Mouse (Mus musculus): ENCODE measurements around the gene Cldnd2. TPM values are rescaled to one million over a fixed set of nuclear protein-coding genes. Genes with fewer than 3 reads are reported as not detected.

Cldnd2 gene
- polyA plus RNA-seq, 1 experiment from 2014 or later: not detected

DNA sequence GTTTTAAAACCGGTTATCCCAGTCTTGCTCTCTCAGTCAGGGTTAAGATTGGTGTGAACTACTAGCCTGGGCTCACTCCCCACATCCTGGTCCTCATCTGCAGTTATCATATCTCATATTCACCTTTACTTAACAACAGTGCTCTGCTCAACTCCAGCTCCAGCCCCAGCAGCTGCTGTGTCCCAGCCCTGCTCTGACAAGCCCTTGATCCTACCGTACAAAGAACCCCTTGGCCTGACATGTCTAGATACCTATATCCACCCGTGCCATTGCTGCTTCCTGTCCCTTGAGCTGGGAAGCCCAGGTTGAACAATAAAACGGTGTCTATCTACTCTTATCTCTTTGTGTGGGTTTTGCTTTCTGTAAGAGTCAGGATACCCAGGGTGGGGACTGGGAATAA, 11.1 kb upstream of the Cldnd2 start:
- H3K9ac ChIP-seq: no peak overlapping the region
- H3K27ac ChIP-seq: no peak overlapping the region
- H3K4me1 ChIP-seq: no peaks in the 10 kb centered on the region
- 55% methylated on average over 4 of the region's 4 CpGs for WGBS
- ATAC-seq (ENCODE audit: insufficient number of reproducible peaks, insufficient read depth, low FRiP score, low TSS enrichment, low read depth): no peak
- no peaks in the 10 kb centered on the region for H3K27me3 ChIP-seq
- no peak overlapping the region for H3K4me2 ChIP-seq
- H3K36me3 ChIP-seq: no peaks in the 10 kb centered on the region
- no peaks in the 10 kb centered on the region for H3K9me3 ChIP-seq
- no peak overlapping the region for H3K4me3 ChIP-seq

DNA sequence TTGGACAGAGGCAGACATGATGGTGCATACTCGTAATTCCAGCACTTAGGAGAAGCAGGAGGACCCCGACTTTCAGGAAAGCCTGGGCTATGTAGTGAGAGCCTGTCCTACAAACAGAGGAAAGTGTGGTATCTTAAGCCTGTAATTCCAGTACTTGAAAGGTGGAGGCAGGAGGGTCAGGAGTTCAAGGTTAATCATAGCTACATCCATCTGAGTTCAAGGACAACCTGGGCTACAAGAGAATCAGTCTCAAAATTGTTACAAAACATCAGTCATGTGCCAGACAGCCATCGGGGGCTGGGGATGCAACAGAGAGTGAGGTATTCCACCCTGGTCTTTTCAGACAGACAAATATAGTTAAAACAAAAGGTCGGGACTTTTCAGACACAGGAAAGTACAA, 7.7 kb upstream of the Cldnd2 start:
- Histone ChIP-seq H3K27ac (no peak overlapping the region), H3K4me2 (no peak overlapping the region), H3K9ac (no peak overlapping the region), H3K4me1 (no peaks in the 10 kb centered on the region), H3K4me3 (no peak overlapping the region), H3K27me3 (no peaks in the 10 kb centered on the region), H3K9me3 (no peaks in the 10 kb centered on the region), H3K36me3 (no peaks in the 10 kb centered on the region)
- no peak for ATAC-seq (ENCODE audit: insufficient number of reproducible peaks, insufficient read depth, low FRiP score, low TSS enrichment, low read depth)
- WGBS: 71% methylated on average over 4 of the region's 4 CpGs

GRCm38 (mm10) chr7:43434676-43435075, 5.9 kb upstream of the Cldnd2 start:
- no peak overlapping the region for H3K4me3 ChIP-seq
- no peaks in the 10 kb centered on the region for H3K4me1 ChIP-seq
- no peak overlapping the region for H3K4me2 ChIP-seq
- no peak for ATAC-seq (ENCODE audit: insufficient number of reproducible peaks, insufficient read depth, low FRiP score, low TSS enrichment, low read depth)
- no peak overlapping the region for H3K27ac ChIP-seq
- no peaks in the 10 kb centered on the region for H3K36me3 ChIP-seq
- no peaks in the 10 kb centered on the region for H3K27me3 ChIP-seq
- no peak overlapping the region for H3K9ac ChIP-seq
- no peaks in the 10 kb centered on the region for H3K9me3 ChIP-seq
- 84% methylated on average over 5 of the region's 5 CpGs for WGBS

DNA sequence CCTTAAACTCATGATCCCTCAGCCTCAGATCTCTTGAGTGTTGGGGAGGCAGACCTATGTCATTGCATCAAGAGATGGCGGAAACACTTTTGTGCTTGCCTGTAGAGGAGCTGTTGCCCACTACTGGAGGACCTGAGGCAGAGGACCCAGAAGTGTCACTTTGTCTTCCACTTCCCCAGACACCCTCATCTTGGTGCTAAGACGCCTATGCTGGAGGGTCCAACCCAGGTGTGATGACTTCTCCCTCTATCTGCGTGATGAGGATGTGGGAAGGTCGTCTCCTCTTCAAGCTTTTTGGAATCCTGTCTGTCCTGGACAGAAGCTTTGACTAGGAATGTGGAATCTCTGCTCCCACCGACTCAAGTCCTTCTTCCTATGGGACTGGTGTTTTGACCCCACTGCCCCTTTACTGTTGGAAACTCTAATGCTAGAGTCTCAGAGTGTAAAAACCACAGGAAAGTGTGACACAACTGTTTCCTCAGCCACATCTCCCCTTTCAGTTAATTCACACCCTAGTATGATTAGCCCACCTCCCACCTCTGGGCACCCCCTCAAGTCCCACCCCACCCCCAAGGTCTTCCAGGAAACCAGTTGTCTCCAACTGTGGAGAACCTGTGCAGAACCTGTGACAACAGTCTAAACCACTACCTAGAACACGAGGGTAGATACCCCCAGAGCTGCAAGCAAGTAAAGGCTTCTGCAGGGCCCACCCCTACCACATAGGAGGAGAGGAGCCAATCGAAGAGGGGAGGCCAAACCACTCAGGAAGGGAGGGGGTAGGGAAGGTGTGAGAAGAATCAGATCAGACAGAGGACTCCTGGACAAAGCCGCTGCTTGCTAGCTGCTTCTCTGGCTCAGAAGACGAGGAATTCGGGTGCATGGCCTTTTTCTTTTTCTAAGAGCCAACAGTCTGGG, 4.0 kb upstream of the Cldnd2 start, which contains the start of gene Nkg7:
Gene Nkg7, plus strand, starts transcription at position 733 of the 915 bp plus-strand sequence.
- Histone ChIP-seq H3K27ac (no peak within 1 kb of the TSS), H3K4me3 (no peak within 1 kb of the TSS), H3K27me3 (no peaks in the 10 kb centered on the region), H3K9me3 (no peaks in the 10 kb centered on the region), H3K36me3 (no peaks in the 10 kb centered on the region), H3K4me1 (no peaks in the 10 kb centered on the region), H3K4me2 (no peak within 1 kb of the TSS), H3K9ac (no peak within 1 kb of the TSS)
- ATAC-seq (ENCODE audit: insufficient number of reproducible peaks, insufficient read depth, low FRiP score, low TSS enrichment, low read depth): no peak
- WGBS: 79% methylated on average over 10 of the region's 10 CpGs

DNA sequence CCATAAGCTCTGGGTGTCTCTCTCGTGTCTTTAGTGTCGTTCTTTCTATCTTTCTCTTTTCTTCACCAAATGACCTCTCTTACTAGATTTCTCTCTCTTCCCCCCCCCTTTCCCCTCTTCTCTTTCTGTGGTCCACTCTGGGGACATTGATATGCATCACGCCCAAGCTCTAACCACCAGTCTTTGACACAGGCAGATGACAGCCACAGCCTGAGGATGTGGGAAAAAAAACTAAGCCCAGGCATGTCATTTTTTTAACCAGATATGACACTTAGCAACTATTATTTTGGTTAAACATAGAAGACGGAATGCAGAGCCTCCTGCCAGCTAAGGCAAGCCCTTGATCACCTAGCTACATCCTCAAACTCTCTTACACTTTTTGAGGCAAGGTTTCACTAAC, 2.0 kb upstream of the Cldnd2 start:
- 75% methylated on average over 4 of the region's 4 CpGs for WGBS
- H3K27ac ChIP-seq: no peak overlapping the region
- 0 out of 2 replicates have a peak, but pooled peaks cover 5% of the 10 kb centered on the region for H3K4me1 ChIP-seq
- H3K9me3 ChIP-seq: no peaks in the 10 kb centered on the region
- H3K27me3 ChIP-seq: no peaks in the 10 kb centered on the region
- H3K36me3 ChIP-seq: no peaks in the 10 kb centered on the region
- H3K9ac ChIP-seq: no peak overlapping the region
- no peak overlapping the region for H3K4me2 ChIP-seq
- no peak overlapping the region for H3K4me3 ChIP-seq
- no peak for ATAC-seq (ENCODE audit: insufficient number of reproducible peaks, insufficient read depth, low FRiP score, low TSS enrichment, low read depth)

DNA sequence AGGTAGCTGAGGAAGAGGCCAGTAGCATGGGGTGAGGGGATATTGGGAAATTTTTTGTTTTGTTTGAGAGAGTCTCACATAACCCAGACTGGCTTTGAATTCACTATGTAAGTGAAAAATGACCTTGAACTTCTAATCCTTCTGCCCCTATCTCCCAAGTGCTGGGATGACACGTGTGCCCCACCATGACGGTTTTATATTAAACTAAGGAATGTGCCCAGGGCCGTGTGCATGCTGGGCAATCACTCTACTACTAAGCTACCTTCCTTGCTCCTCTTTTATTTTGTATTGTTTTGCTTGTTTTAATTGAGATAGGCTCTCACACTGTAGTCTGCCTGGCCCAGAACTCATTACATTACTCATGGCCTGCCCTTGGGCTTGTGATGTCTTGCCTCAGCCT, 489 bp downstream of the Cldnd2 start:
- H3K4me3 ChIP-seq: no peak overlapping the region
- no peak overlapping the region for H3K4me2 ChIP-seq
- H3K4me1 ChIP-seq: peaks cover 15% of the 10 kb centered on the region
- H3K27ac ChIP-seq: no peak overlapping the region
- no peak overlapping the region for H3K9ac ChIP-seq
- no peaks in the 10 kb centered on the region for H3K9me3 ChIP-seq
- WGBS: 85% methylated on average over 3 of the region's 3 CpGs
- no peak for ATAC-seq (ENCODE audit: insufficient number of reproducible peaks, insufficient read depth, low FRiP score, low TSS enrichment, low read depth)
- H3K36me3 ChIP-seq: no peaks in the 10 kb centered on the region
- H3K27me3 ChIP-seq: no peaks in the 10 kb centered on the region

DNA sequence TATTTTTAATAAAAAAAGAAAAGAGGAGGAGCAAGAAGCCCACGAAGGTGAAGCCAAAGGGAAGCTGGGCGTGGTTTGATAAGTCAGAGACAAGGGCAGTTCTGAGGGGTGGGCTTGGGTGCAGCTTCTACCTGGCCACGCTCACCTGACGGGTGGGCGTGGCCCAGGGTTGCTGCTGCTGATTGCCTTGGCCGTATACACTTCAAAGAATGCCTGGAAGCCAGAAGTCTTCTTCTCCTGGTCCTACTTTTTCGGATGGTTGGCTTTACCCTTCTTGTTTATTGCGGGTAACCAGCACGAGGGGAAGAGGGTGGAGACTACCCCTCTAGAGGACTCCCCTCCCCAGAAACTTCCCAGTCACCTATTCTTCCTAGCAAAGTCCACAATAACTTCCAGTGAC, 2.1 kb downstream of the Cldnd2 start:
- Histone ChIP-seq H3K4me3 (peak overlapping the region; percentile 60), H3K4me1 (peaks cover 15% of the 10 kb centered on the region), H3K27me3 (no peaks in the 10 kb centered on the region), H3K9me3 (no peaks in the 10 kb centered on the region), H3K36me3 (no peaks in the 10 kb centered on the region), H3K9ac (peak overlapping the region; percentile 77), H3K27ac (peak overlapping the region; percentile 98), H3K4me2 (peak overlapping the region; percentile 85)
- WGBS: 5% methylated on average over 9 of the region's 9 CpGs
- ATAC-seq (ENCODE audit: insufficient number of reproducible peaks, insufficient read depth, low FRiP score, low TSS enrichment, low read depth): no peak

GRCm38 (mm10) chr7:43443126-43443916, 2.7 kb downstream of the Cldnd2 start:
- ATAC-seq (ENCODE audit: insufficient number of reproducible peaks, insufficient read depth, low FRiP score, low TSS enrichment, low read depth): peak; percentile 84
- no peaks in the 10 kb centered on the region for H3K27me3 ChIP-seq
- H3K9ac ChIP-seq: peak overlapping the region; percentile 77
- whole genome bisulfite sequencing: under 1% methylated on average over 36 of the region's 36 CpGs
- peak overlapping the region; percentile 85 for H3K4me2 ChIP-seq
- H3K9me3 ChIP-seq: no peaks in the 10 kb centered on the region
- peak overlapping the region; percentile 60 for H3K4me3 ChIP-seq
- H3K36me3 ChIP-seq: no peaks in the 10 kb centered on the region
- peak overlapping the region; percentile 98 for H3K27ac ChIP-seq
- H3K4me1 ChIP-seq: peaks cover 15% of the 10 kb centered on the region

DNA sequence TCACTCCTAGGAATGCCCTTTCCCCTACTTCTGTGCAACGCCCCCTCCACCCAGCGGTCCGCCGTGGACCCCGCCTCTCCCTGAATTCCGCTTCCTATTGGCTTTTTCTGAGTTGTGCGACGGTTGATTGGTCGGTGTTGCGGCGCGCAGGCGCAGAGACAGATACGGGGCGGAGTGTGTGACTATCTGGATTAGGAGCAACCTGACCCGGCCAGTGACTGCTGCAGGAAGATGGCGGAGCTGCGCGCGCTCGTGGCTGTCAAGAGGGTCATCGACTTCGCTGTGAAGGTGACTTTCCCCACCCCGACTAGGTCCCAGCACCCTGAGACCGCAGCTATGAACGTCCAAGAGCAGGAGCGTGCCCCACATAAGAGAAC, 3.3 kb downstream of the Cldnd2 start, which contains the start of the genes Etfb and Gm45233:
Gene Etfb, plus strand, starts transcription at position 167 of the 377 bp plus-strand sequence.
Gene Gm45233, plus strand, starts transcription at position 212 of the 377 bp plus-strand sequence.
- peaks cover 15% of the 10 kb centered on the region for H3K4me1 ChIP-seq
- under 1% methylated on average over 27 of the region's 27 CpGs for WGBS

DNA sequence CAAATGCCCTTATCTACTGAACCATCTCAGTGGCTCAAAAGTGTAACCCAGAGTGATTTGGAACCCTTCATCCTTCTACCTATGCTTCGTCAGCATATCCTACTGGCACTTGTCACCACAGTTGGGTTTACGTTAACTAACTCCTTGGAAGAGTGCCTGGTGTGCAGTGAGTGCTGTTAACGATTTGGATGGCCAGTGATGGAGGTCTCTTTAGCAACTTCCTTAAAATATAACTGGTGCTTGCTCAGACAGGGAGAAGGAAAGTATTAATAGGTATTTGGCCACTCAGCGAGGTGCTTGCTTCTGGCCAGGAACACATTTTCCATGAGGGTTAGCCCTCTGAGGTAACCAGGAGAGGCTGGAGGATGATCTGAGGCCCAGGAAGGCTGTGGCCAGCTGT, 7.2 kb downstream of the Cldnd2 start:
- H3K36me3 ChIP-seq: peaks cover 12% of the 10 kb centered on the region
- H3K4me1 ChIP-seq: peaks cover 11% of the 10 kb centered on the region
- no peak overlapping the region for H3K27ac ChIP-seq
- no peak overlapping the region for H3K9ac ChIP-seq
- 93% methylated on average over 4 of the region's 4 CpGs for WGBS
- H3K27me3 ChIP-seq: no peaks in the 10 kb centered on the region
- no peak overlapping the region for H3K4me2 ChIP-seq
- no peaks in the 10 kb centered on the region for H3K9me3 ChIP-seq
- no peak overlapping the region for H3K4me3 ChIP-seq
- no peak for ATAC-seq (ENCODE audit: insufficient number of reproducible peaks, insufficient read depth, low FRiP score, low TSS enrichment, low read depth)

More for the DNA sequence above, 3.3 kb downstream of the Cldnd2 start, which contains the start of the genes Etfb and Gm45233:
- peak; percentile 97 for ATAC-seq (ENCODE audit: insufficient number of reproducible peaks, insufficient read depth, low FRiP score, low TSS enrichment, low read depth)
- no peaks in the 10 kb centered on the region for H3K9me3 ChIP-seq
- no peaks in the 10 kb centered on the region for H3K36me3 ChIP-seq
- no peaks in the 10 kb centered on the region for H3K27me3 ChIP-seq
- H3K4me3 ChIP-seq: peak within 1 kb of the TSS; percentile 60
- H3K4me2 ChIP-seq: peak within 1 kb of the TSS; percentile 85
- H3K9ac ChIP-seq: peak within 1 kb of the TSS; percentile 77
- H3K27ac ChIP-seq: peak within 1 kb of the TSS; percentile 98

DNA sequence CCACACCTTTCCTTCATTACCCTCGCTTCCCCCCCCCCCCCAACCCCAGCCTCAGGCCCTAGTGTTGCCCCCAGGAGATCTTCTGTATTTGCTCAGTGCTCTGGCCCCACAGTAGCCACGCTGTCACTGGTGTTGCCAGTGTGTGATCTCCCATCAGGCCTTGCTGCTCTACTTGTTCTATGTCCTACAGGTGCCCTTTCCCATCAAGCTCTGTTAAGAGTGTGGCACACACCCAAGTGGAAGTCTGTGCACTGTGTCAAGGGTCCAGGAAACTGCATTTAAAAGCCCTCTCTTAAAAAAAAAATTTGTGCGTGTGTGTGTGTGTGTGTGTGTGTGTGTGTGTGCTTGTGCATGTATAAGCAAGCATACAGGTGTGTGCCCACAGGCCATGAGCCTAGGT, 7.7 kb downstream of the Cldnd2 start:
- H3K9ac ChIP-seq: no peak overlapping the region
- no peak for ATAC-seq (ENCODE audit: insufficient number of reproducible peaks, insufficient read depth, low FRiP score, low TSS enrichment, low read depth)
- peaks cover 10% of the 10 kb centered on the region for H3K4me1 ChIP-seq
- H3K9me3 ChIP-seq: no peaks in the 10 kb centered on the region
- no peak overlapping the region for H3K4me3 ChIP-seq
- no peak overlapping the region for H3K4me2 ChIP-seq
- WGBS: 83% methylated on average over 2 of the region's 3 CpGs
- no peaks in the 10 kb centered on the region for H3K27me3 ChIP-seq
- H3K27ac ChIP-seq: no peak overlapping the region
- H3K36me3 ChIP-seq: peaks cover 16% of the 10 kb centered on the region

All from embryonic facial prominence, embryonic 13.5 days (tissue).